Mouse (Mus musculus) c-Kit-negative CD71-positive TER-119-positive erythroid progenitor cells, embryonic 14.5 days (primary cell): Measurements from ENCODE around the gene Crip1.

ENCODE experiments used
- DNase-seq: peaks from one replicate; pipeline ENCODE4 v3.0.0-alpha.2; 2013; ENCODE audit warnings: low read depth, low spot score

Gene Crip1

DNA sequence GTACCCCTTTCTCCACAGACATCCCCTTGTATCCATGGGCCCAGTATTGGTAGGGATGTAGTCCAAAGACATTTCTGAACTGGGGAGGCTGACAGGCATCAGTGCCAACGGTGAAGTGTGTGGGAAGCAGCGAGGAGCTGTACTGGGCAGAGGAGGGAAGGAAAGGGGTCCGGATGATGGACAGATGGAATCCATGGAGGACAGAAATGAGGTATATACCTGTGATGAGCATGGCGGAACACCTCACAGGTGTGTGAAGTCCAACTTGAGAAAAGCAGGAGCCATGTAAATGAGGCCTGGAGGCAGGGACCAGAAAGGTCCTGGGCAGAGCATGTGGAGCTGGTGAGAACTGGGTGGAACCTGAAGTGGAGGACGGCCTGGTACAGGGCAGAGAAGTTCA lies 525 bp upstream of the Crip1 start:
- no peak for DNase-seq

GRCm38 (mm10) chr12:113147481-113147880 lies 1.4 kb downstream of the Crip1 start:
- no peak for DNase-seq

DNA sequence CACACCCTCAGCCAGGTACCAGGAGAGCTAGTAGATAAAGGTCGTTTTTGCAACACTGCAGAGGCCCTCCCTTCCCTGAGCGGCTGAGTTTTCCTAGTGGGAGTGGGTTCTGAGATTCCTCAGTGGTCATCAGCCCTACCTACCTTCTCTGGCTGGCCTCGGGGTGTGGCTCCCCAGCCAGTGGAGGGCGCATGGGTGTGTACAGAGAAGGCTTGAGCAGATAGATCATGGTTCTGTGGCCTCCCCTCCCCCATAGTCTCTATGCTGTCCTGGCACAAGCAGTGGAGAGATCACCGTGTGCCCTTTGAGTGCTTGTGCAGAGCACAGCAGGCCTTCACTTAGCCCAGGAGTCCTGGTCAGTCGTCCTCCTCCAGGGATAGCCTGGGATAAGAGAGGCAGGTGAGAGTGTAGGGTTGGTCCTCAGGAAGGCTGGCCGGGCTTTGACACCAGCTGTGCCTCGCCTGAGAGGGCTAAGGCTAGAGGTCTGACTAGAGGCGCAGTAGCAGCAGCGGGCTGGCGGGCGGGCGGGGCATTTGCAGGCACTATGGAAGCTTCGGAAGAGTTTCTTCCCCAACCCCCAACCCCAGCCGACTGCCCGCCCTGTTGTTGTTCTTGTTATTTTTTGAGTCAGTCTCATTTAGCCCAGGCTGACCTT lies 2.4 kb downstream of the Crip1 start:
- DNase-seq, result no peak

DNA sequence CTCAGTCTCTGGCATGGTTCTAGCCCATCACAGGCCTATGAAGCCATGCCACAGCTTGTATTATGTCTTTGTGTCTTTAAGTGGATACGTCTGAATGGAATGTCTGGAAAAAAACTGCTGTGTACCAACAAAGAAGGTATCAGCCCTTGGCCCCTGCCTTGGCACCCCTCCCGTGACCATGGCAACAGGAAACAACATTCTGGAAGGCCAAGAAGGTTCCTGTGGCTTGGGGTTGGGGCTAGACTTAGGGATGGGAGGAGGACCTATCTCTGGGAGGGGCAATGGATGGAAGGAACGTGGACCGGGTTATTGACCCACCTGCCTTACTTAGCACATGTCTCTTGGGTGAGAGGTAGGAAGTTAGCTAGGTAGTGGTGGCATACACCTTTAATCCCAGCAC lies 3.2 kb downstream of the Crip1 start:
- DNase-seq, result no peak

DNA sequence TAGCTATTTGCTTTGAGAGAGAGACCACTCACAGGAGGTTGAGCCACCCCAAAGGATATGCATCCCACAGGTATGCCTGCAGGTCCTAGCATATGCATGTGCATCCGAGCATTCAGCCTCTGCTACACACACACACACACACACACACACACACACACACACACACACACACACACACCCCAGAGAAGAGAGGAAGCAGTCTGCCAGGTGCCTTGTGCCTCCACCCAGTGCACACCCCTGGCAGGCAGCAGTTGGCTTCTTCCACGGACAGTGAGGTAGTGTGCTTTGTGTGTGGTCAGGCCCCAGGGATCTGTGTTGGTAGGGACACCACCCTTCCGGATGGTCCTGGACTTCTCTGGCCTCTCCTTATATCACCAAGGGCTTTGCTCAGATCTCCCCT lies 3.8 kb downstream of the Crip1 start:
- DNase-seq, result no peak

DNA sequence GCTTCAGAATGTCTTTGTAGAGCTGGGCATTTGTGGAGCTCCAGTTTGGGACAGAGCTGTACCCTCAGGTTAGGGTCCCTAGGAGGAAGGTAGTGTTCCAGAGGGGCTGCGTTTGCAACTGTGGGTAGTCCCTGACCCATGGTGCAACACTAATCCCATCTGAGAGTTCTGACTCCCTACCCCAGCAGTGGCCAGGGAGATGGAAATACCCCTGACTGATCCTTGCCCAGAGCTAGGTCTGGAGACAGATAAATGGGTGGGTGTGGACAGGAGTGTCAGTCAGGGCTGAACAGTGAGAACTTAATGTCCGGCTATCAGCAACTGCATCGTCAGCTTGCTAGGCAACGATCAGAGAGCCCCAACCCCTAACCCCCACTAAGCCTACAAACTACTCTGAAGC lies 4.5 kb downstream of the Crip1 start:
- no peak for DNase-seq

- DNase-seq, result no peak
These were observed 4.9 kb downstream of the Crip1 start for GRCm38 (mm10) chr12:113151046-113151445.

- no peak for DNase-seq
These were observed 5.7 kb downstream of the Crip1 start for GRCm38 (mm10) chr12:113151661-113152271.

- no peak for DNase-seq
These were observed 6.2 kb downstream of the Crip1 start for GRCm38 (mm10) chr12:113152272-113152661.

GRCm38 (mm10) chr12:113152991-113153525 lies 6.9 kb downstream of the Crip1 start:
- no peak for DNase-seq

- DNase-seq, result no peak
These were observed 7.9 kb downstream of the Crip1 start for GRCm38 (mm10) chr12:113153971-113154370.

DNA sequence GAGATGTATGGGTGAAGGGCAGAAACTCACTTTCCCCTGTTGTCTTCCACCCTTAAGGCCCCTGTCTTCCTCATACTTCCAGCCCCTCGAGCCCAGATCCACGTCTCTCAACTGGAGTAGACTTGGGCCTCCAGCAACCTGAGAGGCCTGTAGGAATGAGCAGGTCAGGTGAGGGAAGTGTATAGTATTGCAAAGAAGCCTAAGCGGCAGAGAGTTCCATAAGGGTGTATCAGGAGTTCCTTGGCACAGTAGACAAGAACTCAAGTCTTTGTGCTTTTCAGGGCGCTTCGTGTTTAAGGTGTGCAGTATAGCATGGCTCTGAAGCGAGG lies 8.6 kb downstream of the Crip1 start:
- no peak for DNase-seq

- no peak for DNase-seq
These were observed 9.1 kb downstream of the Crip1 start for GRCm38 (mm10) chr12:113155076-113155771.

- DNase-seq, result peak; percentile 98
These were observed 9.9 kb downstream of the Crip1 start, which contains the start of gene Tedc1 for GRCm38 (mm10) chr12:113155887-113156539. Gene Tedc1 (plus strand): TSS chr12:113156421.

DNA sequence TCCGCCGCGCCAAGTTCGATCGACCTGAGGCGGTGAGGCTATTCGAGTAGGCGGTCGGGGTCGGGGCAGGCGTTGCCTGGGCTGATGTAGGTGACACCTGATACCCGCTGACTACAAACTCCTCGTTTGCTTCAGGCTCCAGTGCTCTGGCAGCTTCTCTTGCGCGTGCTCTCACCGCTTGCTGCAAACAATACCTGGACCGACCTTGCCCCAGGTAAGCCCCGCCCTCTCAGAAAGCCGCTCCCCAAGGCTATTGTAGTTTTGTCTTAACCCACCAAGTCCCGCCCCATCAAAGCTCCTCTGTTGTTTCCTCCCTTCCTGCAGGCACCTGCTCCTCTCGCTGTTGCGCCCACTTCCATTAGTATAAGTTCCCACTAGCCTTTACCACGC lies 10.4 kb downstream of the Crip1 start:
- no peak for DNase-seq

GRCm38 (mm10) chr12:113157002-113157401 lies 10.9 kb downstream of the Crip1 start:
- no peak for DNase-seq

GRCm38 (mm10) chr12:113157521-113157920 lies 11.4 kb downstream of the Crip1 start:
- DNase-seq, result no peak

DNA sequence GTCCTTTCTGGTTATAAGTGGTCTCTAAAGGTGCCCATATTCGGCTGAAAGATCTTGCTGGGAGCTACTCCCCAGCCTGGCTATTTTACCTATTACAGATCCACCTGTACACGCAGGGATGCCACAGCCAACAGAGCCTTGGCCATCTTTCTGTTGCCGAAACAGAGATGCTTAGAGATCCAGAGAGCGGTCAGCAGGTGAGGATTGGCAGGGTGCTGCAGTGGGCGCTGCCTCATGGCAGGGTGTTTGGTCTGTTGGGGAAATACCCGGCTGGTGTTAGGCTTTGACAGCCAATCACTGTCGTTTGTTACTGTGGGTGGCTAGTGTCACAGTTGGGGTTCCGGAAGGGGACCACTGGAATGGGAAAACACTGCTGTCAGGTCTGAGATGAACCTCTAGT lies 11.9 kb downstream of the Crip1 start:
- DNase-seq, result no peak

DNA sequence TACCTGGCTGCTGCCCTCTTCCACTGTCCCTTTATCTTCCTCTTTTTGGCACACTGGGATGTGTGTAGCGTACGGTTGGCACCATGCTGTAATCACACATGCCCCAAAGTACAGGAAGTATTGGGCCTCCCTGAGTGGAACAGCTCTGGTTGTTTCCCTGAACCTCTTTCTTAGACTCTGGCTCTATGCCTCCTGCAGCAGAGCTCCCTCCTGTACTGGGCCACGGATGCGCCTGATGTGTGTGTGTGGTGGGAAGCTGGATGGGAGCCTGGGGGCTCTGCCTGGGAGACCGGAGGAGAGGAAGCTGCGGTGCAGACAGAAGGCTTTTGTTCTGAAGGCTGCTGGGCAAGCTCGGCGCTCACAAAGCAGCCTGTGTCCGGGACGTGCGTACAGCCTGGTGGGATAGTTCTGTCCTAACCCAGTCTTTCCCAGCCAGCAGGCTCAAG lies 17.5 kb downstream of the Crip1 start:
- no peak for DNase-seq

GRCm38 (mm10) chr12:113168031-113168536 lies 22.0 kb downstream of the Crip1 start:
- DNase-seq, result no peak

- no peak for DNase-seq
These were observed 31.0 kb downstream of the Crip1 start for GRCm38 (mm10) chr12:113176960-113177725.
